Mouse (Mus musculus) neutrophil, adult 59 days (primary cell): ENCODE results near the gene Ube2k. TPM values are rescaled to one million over a fixed set of nuclear protein-coding genes. Genes with fewer than 3 reads are reported as not detected.

ENCODE experiments used
- total RNA-seq, 2 experiments: library from RNA; stranded (reverse); gene quantifications; 1 replicate in 1 of 2; 2 replicates in 1 of 2; pipeline ENCODE4 v1.2.4; 2023

Ube2k gene
- total RNA-seq, result 10 to 100 TPM; 54.7 to 55.9 TPM

DNA sequence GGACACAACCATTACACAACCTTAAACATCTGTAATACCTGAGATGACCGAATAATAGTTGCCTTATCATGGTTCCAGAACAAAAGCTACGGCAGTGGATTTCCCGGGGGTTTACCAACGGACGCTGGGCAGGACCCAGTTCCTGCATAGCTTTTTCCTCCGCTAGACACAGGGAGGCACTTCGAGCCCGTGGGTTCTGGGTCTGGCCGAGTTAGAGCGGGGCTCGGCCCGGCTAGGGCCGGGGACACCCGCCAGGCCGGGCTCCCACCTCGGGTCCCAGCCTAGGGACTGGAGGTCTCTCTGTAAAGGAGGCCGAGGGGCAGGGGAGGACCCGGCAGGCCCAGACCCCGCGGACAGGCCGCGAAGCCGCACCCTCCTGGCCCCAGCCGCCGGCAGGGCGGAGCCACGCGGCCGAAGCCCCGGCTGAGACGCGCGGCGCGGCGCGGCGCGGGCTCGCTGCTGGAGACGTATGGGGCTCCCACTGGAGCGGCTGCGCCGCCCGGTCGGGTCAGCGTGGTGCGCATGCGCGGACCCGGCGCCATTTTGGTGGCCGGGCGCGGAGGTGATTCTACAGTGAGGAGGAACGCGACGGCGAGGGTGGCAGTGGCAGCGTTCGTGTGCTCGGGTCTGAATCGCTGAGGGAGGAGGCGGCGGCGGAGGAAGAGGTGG, at the start of gene Ube2k, which contains the start of gene Smim14:
Gene Ube2k, plus strand, starts transcription at position 483 of the 669 bp plus-strand sequence.
Gene Smim14, minus strand, starts transcription at position 434 of the 669 bp plus-strand sequence.

DNA sequence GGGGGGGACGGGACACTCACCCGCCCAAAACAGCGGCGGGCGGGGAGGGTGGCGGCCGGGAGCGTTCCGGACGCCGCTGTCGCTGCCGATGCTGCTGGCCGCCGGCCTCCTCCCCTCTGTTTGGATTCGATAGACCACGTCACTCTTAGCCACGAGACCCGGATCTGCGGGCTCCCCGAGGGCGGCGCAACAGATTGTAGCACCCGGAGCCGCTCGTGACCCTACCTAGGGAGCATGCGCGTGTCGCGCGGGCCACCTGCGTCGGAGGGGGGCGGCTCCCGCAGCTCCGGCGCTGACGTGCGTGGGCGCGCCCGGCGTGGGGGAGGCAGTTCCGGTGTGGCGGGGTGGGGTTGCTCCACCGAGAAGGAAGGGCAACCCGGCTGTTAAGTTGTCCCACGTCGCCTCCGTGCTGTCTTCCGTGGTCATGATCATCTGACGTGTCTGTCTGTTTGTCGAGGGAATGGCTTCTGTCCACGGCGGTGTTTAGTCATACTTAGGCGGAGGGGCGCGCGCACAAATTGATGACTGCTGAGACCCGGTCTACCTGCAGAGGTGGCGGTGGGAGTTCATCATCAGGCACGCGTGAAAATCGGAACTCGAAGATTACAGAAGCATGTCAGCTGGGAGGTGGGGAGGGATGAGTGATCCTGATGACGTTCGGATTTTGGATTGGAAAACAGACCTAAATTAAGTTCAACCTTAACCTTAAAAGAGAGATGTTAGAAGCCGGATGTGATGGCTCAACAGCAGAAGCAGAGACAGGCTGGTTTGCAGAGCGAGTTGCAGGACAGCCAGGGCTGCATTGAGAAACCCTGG, 44.1 kb upstream of the Ube2k start, which contains the start of gene Gm43552:
Gene Gm43552, minus strand, starts transcription at position 118 of the 816 bp plus-strand sequence.

Other genes with a start within 250 kb of the Ube2k start
- gene Rfc1, start 201.6 kb upstream of the Ube2k start, total RNA-seq, result 10 to 100 TPM; 56.5 to 64.7 TPM
- gene Klb, start 188.9 kb upstream of the Ube2k start, total RNA-seq, result not detected
- 100 to 1,000 TPM; 789 to 800 TPM for gene Rpl9, start 145.8 kb upstream of the Ube2k start, total RNA-seq
- 10 to 100 TPM; 20.8 to 22.7 TPM for gene Lias, start 145.7 kb upstream of the Ube2k start, total RNA-seq
- gene Ugdh, start 101.3 kb upstream of the Ube2k start, total RNA-seq, result 10 to 100 TPM; 72.4 to 80.9 TPM
- not detected for gene Gm43552, start 44.4 kb upstream of the Ube2k start, total RNA-seq
- 100 to 1,000 TPM; 184 to 185 TPM for gene Smim14, start within 50 bp of the Ube2k start, total RNA-seq
- 100 to 1,000 TPM; 136 to 169 TPM for gene Pds5a, start 161.0 kb downstream of the Ube2k start, total RNA-seq
- 10 to 100 TPM; 26.5 to 29.0 TPM for gene N4bp2, start 226.3 kb downstream of the Ube2k start, total RNA-seq